Mouse (Mus musculus) small intestine, adult 2 months (tissue): ENCODE measurements around the gene Ube2e3.

ENCODE experiments used
- CTCF ChIP-seq: fragments of 200-500 bp; IDR thresholded peaks from 2 replicates; pipeline ENCODE4 v1.5.1; 2012; ENCODE audit warnings: low read depth, mild to moderate bottlenecking, control low read depth, inconsistent platforms, low read length, moderate library complexity, mixed read lengths; ENCODE audit not compliant: insufficient replicate concordance, insufficient read length; ENCODE audit errors: extremely low read depth
- POLR2A ChIP-seq: fragments of 200-500 bp; IDR thresholded peaks from 2 replicates; pipeline ENCODE4 v1.6.1; 2012; ENCODE audit warnings: low read depth, mild to moderate bottlenecking, control low read depth, inconsistent platforms, low read length, moderate library complexity

DNA sequence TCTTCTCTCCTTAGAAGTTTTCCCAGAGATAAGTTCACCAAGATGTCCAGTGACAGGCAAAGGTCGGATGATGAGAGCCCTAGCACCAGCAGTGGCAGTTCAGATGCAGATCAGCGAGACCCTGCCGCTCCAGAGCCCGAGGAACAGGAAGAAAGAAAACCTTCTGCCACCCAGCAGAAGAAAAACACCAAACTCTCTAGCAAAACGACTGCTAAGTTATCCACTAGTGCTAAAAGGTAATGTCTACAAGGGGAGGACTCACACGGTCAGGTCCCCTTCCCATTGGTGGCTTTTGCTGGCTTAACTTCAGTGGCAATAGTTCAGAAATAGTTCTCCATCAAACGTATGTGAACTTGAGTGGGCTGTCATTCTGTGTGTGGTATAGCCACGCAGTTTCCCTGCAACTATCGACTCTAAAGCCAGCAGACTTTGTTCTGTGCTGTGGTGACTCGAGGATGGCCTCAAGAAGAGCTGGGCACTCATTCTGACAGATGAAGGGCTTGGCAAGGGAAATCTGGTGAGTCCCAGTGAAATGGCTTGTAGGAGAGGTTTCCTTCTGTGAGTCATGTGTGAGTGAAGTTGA, 2.6 kb downstream of the Ube2e3 start:
- TF ChIP-seq CTCF (no peak), POLR2A (no peak)
